In genomic region chr8:94967554-94967953, GRCm38 (mm10) we compare ENCODE assay signal across 1 mouse cellular context.
A peak's percentile ranks its signal among the peaks of the same experiment; 100 is the strongest.
TF ChIP-seq lines count a peak whose summit lies in the region.

No protein-coding gene starts in this region.

TF ChIP-seq in MEL, 35 proteins besides CTCF, POLR2A, EP300 and RAD21:
- TF ChIP-seq ETS1 (IDR thresholded peaks at IDR 0.05; ENCODE audit: low read depth, low read length) (peak; percentile 95), BHLHE40 (IDR thresholded peaks at IDR 0.05; ENCODE audit: borderline replicate concordance, low read depth, low read length) (no peak), TCF12 (IDR thresholded peaks at IDR 0.05; ENCODE audit: low read depth, low read length) (peak; percentile 32), MAZ (IDR thresholded peaks at IDR 0.05; ENCODE audit: low read depth, low read length) (0 out of 2 replicates have a peak, but pooled peaks have one; percentile 19), E2F4 (IDR thresholded peaks at IDR 0.05; ENCODE audit: borderline replicate concordance, low read depth, low read length) (no peak), RCOR1 (IDR thresholded peaks at IDR 0.05; ENCODE audit: low read depth, low read length) (peak; percentile 61; the same call in 1 of the 2 replicates), GATA1 (IDR thresholded peaks at IDR 0.05; ENCODE audit: low read depth, low read length) (peak; percentile 41), NELFE (IDR thresholded peaks at IDR 0.05; ENCODE audit: low read depth, low read length) (no peak), ZKSCAN1 (IDR thresholded peaks at IDR 0.05; ENCODE audit: low read depth, low read length) (no peak), MAX (IDR thresholded peaks at IDR 0.05; ENCODE audit: low read length) (no peak; the same call in 1 of the 2 replicates), USF2 (IDR thresholded peaks at IDR 0.05; ENCODE audit: borderline replicate concordance in 1 of 2, insufficient read depth in 1 of 2, low read depth in 1 of 2, low read length in 2 of 2) (no peak), USF1 (IDR thresholded peaks at IDR 0.05; ENCODE audit: low read depth, low read length) (no peak), ELF1 (IDR thresholded peaks at IDR 0.05; ENCODE audit: low read depth, low read length) (no peak), SIN3A (IDR thresholded peaks at IDR 0.05; ENCODE audit: low read length) (peak; percentile 32; the same call in 1 of the 2 replicates), ZC3H11A (IDR thresholded peaks at IDR 0.05; ENCODE audit: low read depth, low read length) (no peak), JUND (IDR thresholded peaks at IDR 0.05; ENCODE audit: low read depth, low read length) (no peak), TBP (IDR thresholded peaks at IDR 0.05; ENCODE audit: low read depth, low read length) (no peak), POLR2AphosphoS2 (IDR thresholded peaks at IDR 0.05; ENCODE audit: low read length) (no peak), KAT2A (conservative IDR thresholded peaks at IDR 0.05; ENCODE audit: low read depth, low read length) (no peak), MXI1 (IDR thresholded peaks at IDR 0.05; ENCODE audit: low read depth, low read length) (no peak), TAL1 (IDR thresholded peaks at IDR 0.05; ENCODE audit: low read length) (peak; percentile 56), SMC3 (IDR thresholded peaks at IDR 0.05; ENCODE audit: low read depth, low read length) (no peak), ZNF384 (IDR thresholded peaks at IDR 0.05; ENCODE audit: low read depth, low read length) (no peak), POLR2AphosphoS5 (IDR thresholded peaks at IDR 0.05; ENCODE audit: borderline replicate concordance, low read depth, low read length) (no peak), MAFK (IDR thresholded peaks at IDR 0.05; ENCODE audit: borderline replicate concordance, low read depth, low read length) (no peak; the same call in 1 of the 2 replicates)
TF ChIP-seq in MEL: peak in this region for 7.
